Mouse (Mus musculus) midbrain, embryonic 12.5 days (tissue): ENCODE results near the gene Add3. TPM values are rescaled to one million over a fixed set of nuclear protein-coding genes. Genes with fewer than 3 reads are reported as not detected.

Experiments
- ATAC-seq: fragments of 200-750 bp; cut with Nextera tagmentation; 2 replicates; pipeline ENCODE4 v1.8.0; 2017; ENCODE audit warnings: low read depth, moderate TSS enrichment, moderate library complexity; ENCODE audit not compliant: low FRiP score
- H3K27ac ChIP-seq: fragments of 300-500 bp; sonication (generic); replicated peaks from 2 replicates; pipeline ENCODE4 v1.5.1; 2016; ENCODE audit warnings: mild to moderate bottlenecking
- H3K27me3 ChIP-seq: fragments of 300-500 bp; sonication (generic); 2 replicates; pipeline ENCODE4 v1.6.1; 2016; ENCODE audit warnings: mild to moderate bottlenecking
- H3K36me3 ChIP-seq: fragments of 300-500 bp; sonication (generic); 2 replicates; pipeline ENCODE4 v1.6.1; 2016
- H3K4me1 ChIP-seq: fragments of 300-500 bp; sonication (generic); 2 replicates; pipeline ENCODE4 v1.6.1; 2016
- H3K4me2 ChIP-seq: fragments of 300-500 bp; sonication (generic); replicated peaks from 2 replicates; pipeline ENCODE4 v1.6.1; 2016; ENCODE audit warnings: mild to moderate bottlenecking, moderate library complexity
- H3K4me3 ChIP-seq: fragments of 300-500 bp; sonication (generic); 2 replicates; pipeline ENCODE4 v1.5.1; 2016; ENCODE audit warnings: mild to moderate bottlenecking
- H3K9ac ChIP-seq: fragments of 300-500 bp; sonication (generic); replicated peaks from 2 replicates; pipeline ENCODE4 v1.6.1; 2016; ENCODE audit warnings: mild to moderate bottlenecking, moderate library complexity
- H3K9me3 ChIP-seq: fragments of 300-500 bp; sonication (generic); 2 replicates; pipeline ENCODE4 v1.6.1; 2016; ENCODE audit warnings: mild to moderate bottlenecking
- WGBS: fragments of 180-500 bp; shearing (Covaris S2); methylation state at CpG from one replicate; pipeline ENCODE4 v1.1.7; 2016; 5-methylcytosine and 5-hydroxymethylcytosine counted together
- polyA plus RNA-seq: library from polyadenylated mRNA; unstranded; fragments of >200 nt; fragmentation: Nextera tagmentation; extraction: Ambion mirVana; gene quantifications from 2 replicates; pipeline ENCODE4 v1.2.1, GENCODE M21; 2016

Add3 gene
- polyA plus RNA-seq, 1 experiment from 2014 or later, result 47.5 TPM

- no peaks in the 10 kb centered on the region for H3K27me3 ChIP-seq
- H3K9me3 ChIP-seq, result no peaks in the 10 kb centered on the region
- H3K9ac ChIP-seq, result no peak overlapping the region
- H3K4me1 ChIP-seq, result peaks cover 7% of the 10 kb centered on the region; the same call in 1 of the 2 replicates
- H3K4me2 ChIP-seq, result no peak overlapping the region
- H3K27ac ChIP-seq, result no peak overlapping the region
- no peak overlapping the region for H3K4me3 ChIP-seq
- 89% methylated on average over 4 of the region's 4 CpGs for WGBS
- ATAC-seq, result no peak
- H3K36me3 ChIP-seq, result no peaks in the 10 kb centered on the region
Observed at GRCm38 (mm10) chr19:53176518-53176917, 36.3 kb downstream of the Add3 start.

- no peak overlapping the region for H3K9ac ChIP-seq
- 93% methylated on average over 20 of the region's 20 CpGs for WGBS
- H3K27me3 ChIP-seq, result no peaks in the 10 kb centered on the region
- no peak overlapping the region for H3K4me2 ChIP-seq
- no peak overlapping the region for H3K4me3 ChIP-seq
- H3K27ac ChIP-seq, result no peak overlapping the region
- no peaks in the 10 kb centered on the region for H3K9me3 ChIP-seq
- H3K4me1 ChIP-seq, result peaks cover 8% of the 10 kb centered on the region; the same call in 1 of the 2 replicates
- H3K36me3 ChIP-seq, result no peaks in the 10 kb centered on the region
- no peak for ATAC-seq
Observed at GRCm38 (mm10) chr19:53178611-53179528, 38.6 kb downstream of the Add3 start.

GRCm38 (mm10) chr19:53180168-53180803 lies 40.0 kb downstream of the Add3 start:
- no peak for ATAC-seq
- Histone ChIP-seq H3K27me3 (no peaks in the 10 kb centered on the region), H3K4me3 (no peak overlapping the region), H3K36me3 (no peaks in the 10 kb centered on the region), H3K9ac (no peak overlapping the region), H3K27ac (no peak overlapping the region), H3K4me1 (peaks cover 8% of the 10 kb centered on the region; the same call in 1 of the 2 replicates), H3K9me3 (no peaks in the 10 kb centered on the region), H3K4me2 (no peak overlapping the region)
- 74% methylated on average over 12 of the region's 12 CpGs for WGBS

- no peak overlapping the region for H3K9ac ChIP-seq
- 0 out of 2 replicates have a peak overlapping the region, but pooled peaks have one; percentile 15 for H3K27ac ChIP-seq
- no peak overlapping the region for H3K4me2 ChIP-seq
- no peaks in the 10 kb centered on the region for H3K9me3 ChIP-seq
- 70% methylated on average over 19 of the region's 19 CpGs for WGBS
- no peaks in the 10 kb centered on the region for H3K36me3 ChIP-seq
- peaks cover 8% of the 10 kb centered on the region; the same call in 1 of the 2 replicates for H3K4me1 ChIP-seq
- H3K27me3 ChIP-seq, result no peaks in the 10 kb centered on the region
- H3K4me3 ChIP-seq, result no peak overlapping the region
- no peak for ATAC-seq
Observed at GRCm38 (mm10) chr19:53181003-53181861, 41.0 kb downstream of the Add3 start.

GRCm38 (mm10) chr19:53183620-53184019 lies 43.4 kb downstream of the Add3 start:
- peaks cover 8% of the 10 kb centered on the region; the same call in 1 of the 2 replicates for H3K4me1 ChIP-seq
- 68% methylated on average over 9 of the region's 9 CpGs for WGBS
- H3K9me3 ChIP-seq, result no peaks in the 10 kb centered on the region
- H3K27me3 ChIP-seq, result no peaks in the 10 kb centered on the region
- no peak overlapping the region for H3K9ac ChIP-seq
- H3K4me2 ChIP-seq, result no peak overlapping the region
- no peak overlapping the region for H3K27ac ChIP-seq
- no peak overlapping the region for H3K4me3 ChIP-seq
- H3K36me3 ChIP-seq, result no peaks in the 10 kb centered on the region
- ATAC-seq, result no peak

- Histone ChIP-seq H3K4me2 (no peak overlapping the region), H3K27me3 (no peaks in the 10 kb centered on the region), H3K4me3 (no peak overlapping the region), H3K4me1 (peaks cover 8% of the 10 kb centered on the region; the same call in 1 of the 2 replicates), H3K27ac (no peak overlapping the region), H3K9ac (no peak overlapping the region), H3K36me3 (no peaks in the 10 kb centered on the region), H3K9me3 (no peaks in the 10 kb centered on the region)
- no peak for ATAC-seq
- 65% methylated on average over 10 of the region's 10 CpGs for WGBS
Observed at GRCm38 (mm10) chr19:53184216-53184615, 44.0 kb downstream of the Add3 start.

DNA sequence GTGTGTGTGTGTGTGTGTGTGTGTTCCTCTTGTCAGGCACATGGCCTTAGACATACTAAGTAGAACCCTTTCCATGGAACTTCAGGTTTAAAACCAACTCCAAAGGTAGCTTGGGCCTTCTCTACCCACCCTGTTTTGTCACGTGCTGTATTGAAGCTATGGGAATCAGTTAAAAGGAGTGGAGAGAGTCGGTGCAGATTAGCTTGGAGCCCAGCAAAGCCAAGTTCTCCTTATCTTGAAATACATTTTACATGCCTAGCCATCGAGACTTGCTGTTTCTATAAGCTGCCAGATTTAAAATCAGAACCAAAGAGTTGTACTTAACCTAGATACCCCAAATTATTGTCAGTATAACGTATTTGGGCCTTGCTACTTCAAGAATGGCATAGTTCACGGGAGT lies 44.7 kb downstream of the Add3 start:
- H3K27ac ChIP-seq, result no peak overlapping the region
- no peak overlapping the region for H3K4me2 ChIP-seq
- WGBS, result 86% methylated on average over 5 of the region's 5 CpGs
- no peak for ATAC-seq
- H3K27me3 ChIP-seq, result no peaks in the 10 kb centered on the region
- H3K4me3 ChIP-seq, result no peak overlapping the region
- no peaks in the 10 kb centered on the region for H3K9me3 ChIP-seq
- no peaks in the 10 kb centered on the region for H3K36me3 ChIP-seq
- H3K9ac ChIP-seq, result no peak overlapping the region
- peaks cover 8% of the 10 kb centered on the region; the same call in 1 of the 2 replicates for H3K4me1 ChIP-seq

DNA sequence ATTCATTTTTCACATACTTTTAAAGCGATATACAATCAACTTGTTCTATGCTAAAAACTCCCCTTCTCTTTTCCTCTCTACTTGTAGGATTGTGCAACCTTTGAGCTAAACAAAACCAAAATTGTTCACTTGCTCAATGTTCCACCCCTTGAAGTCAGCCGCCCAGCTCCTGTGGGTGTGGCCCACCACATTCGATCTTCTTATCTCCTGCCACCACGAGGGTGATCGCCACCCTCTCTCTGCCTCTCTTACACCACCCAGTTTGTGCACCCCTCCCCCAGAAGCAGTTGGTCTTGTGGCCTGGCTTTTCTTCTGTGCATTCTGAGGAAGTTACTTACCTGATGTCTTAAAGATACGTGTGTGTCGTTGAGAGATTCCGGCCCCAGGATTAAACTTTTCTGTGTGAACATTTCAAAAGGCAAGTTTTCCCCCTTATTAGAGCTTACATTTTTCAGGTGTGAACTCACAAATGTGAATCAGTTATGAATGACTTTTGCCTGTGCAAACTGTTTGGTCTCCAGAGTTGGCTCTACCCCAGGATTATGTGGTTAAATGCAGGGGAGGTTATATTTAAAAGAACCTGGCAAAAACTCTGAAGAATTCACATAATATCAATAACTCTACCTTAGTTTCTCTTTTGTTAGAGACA lies 45.4 kb downstream of the Add3 start:
- H3K4me1 ChIP-seq, result peaks cover 8% of the 10 kb centered on the region; the same call in 1 of the 2 replicates
- H3K4me2 ChIP-seq, result no peak overlapping the region
- no peaks in the 10 kb centered on the region for H3K36me3 ChIP-seq
- H3K9ac ChIP-seq, result no peak overlapping the region
- H3K27me3 ChIP-seq, result no peaks in the 10 kb centered on the region
- WGBS, result 62% methylated on average over 8 of the region's 8 CpGs
- H3K4me3 ChIP-seq, result no peak overlapping the region
- no peak for ATAC-seq
- H3K9me3 ChIP-seq, result no peaks in the 10 kb centered on the region
- no peak overlapping the region for H3K27ac ChIP-seq

- Histone ChIP-seq H3K4me1 (peaks cover 2% of the 10 kb centered on the region; the same call in 1 of the 2 replicates), H3K4me2 (no peak overlapping the region), H3K4me3 (no peak overlapping the region), H3K36me3 (no peaks in the 10 kb centered on the region), H3K27me3 (no peaks in the 10 kb centered on the region), H3K27ac (no peak overlapping the region; the same call in 1 of the 2 replicates), H3K9me3 (no peaks in the 10 kb centered on the region), H3K9ac (no peak overlapping the region)
- ATAC-seq, result no peak
- WGBS, result 86% methylated on average over 4 of the region's 4 CpGs
Observed at GRCm38 (mm10) chr19:53186456-53186855, 46.2 kb downstream of the Add3 start.

- Histone ChIP-seq H3K4me2 (no peak overlapping the region), H3K27me3 (no peaks in the 10 kb centered on the region), H3K4me1 (no peaks in the 10 kb centered on the region), H3K4me3 (no peak overlapping the region), H3K9ac (no peak overlapping the region), H3K27ac (no peak overlapping the region), H3K9me3 (no peaks in the 10 kb centered on the region), H3K36me3 (no peaks in the 10 kb centered on the region)
- ATAC-seq, result no peak
- WGBS, result 78% methylated on average over 7 of the region's 7 CpGs
Observed at GRCm38 (mm10) chr19:53187533-53187932, 47.3 kb downstream of the Add3 start.

DNA sequence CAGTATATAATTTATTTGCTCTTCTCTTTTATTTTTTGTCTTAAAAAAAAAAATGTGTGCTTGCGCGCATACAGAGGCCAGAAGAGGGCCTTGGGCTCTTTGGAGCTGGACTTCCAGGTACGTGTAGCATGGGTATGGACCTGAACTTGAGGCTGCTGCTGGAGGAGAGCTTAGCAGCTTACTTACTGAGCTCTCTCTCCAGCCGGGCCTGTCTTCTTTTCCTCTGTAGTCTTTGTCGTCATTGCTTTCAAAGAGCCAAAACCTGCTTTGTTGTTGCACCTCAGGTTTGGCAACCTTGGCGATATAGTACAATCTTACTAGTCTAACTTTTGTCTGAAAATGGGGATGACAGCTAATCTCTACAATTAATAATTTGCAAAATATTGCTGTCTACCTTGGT lies 47.9 kb downstream of the Add3 start:
- Histone ChIP-seq H3K4me3 (no peak overlapping the region), H3K4me1 (no peaks in the 10 kb centered on the region), H3K36me3 (no peaks in the 10 kb centered on the region), H3K9me3 (no peaks in the 10 kb centered on the region), H3K27ac (no peak overlapping the region), H3K27me3 (no peaks in the 10 kb centered on the region), H3K9ac (no peak overlapping the region), H3K4me2 (no peak overlapping the region)
- WGBS, result 91% methylated on average over 6 of the region's 6 CpGs
- ATAC-seq, result no peak
